Mouse (Mus musculus) layer of hippocampus, adult 9-11 months (tissue): ENCODE measurements around the gene Aldh5a1.

ENCODE experiments used
- DNase-seq: peaks from one replicate; pipeline ENCODE4 v3.0.0; 2022

Aldh5a1 gene

GRCm38 (mm10) chr13:24930591-24930990 lies 6.9 kb downstream of the Aldh5a1 start:
- DNase-seq, result no peak

GRCm38 (mm10) chr13:24923991-24924390 lies 13.5 kb downstream of the Aldh5a1 start:
- no peak for DNase-seq

- DNase-seq, result no peak
These were observed 16.2 kb downstream of the Aldh5a1 start for GRCm38 (mm10) chr13:24921281-24921680.

GRCm38 (mm10) chr13:24920333-24920977 lies 17.0 kb downstream of the Aldh5a1 start:
- peak; percentile 29 for DNase-seq

GRCm38 (mm10) chr13:24915831-24916230 lies 21.6 kb downstream of the Aldh5a1 start:
- DNase-seq, result no peak

GRCm38 (mm10) chr13:24914915-24915314 lies 22.5 kb downstream of the Aldh5a1 start:
- DNase-seq, result no peak

- no peak for DNase-seq
These were observed 23.9 kb downstream of the Aldh5a1 start for GRCm38 (mm10) chr13:24913576-24913975.

GRCm38 (mm10) chr13:24909112-24909511 lies 28.3 kb downstream of the Aldh5a1 start:
- DNase-seq, result no peak

- no peak for DNase-seq
These were observed 30.5 kb downstream of the Aldh5a1 start for GRCm38 (mm10) chr13:24906831-24907570.

- DNase-seq, result no peak
These were observed 32.0 kb downstream of the Aldh5a1 start for GRCm38 (mm10) chr13:24905422-24905821.

GRCm38 (mm10) chr13:24903412-24903811 lies 34.0 kb downstream of the Aldh5a1 start:
- DNase-seq, result no peak

GRCm38 (mm10) chr13:24901916-24902315 lies 35.5 kb downstream of the Aldh5a1 start:
- DNase-seq, result no peak

- no peak for DNase-seq
These were observed 43.6 kb downstream of the Aldh5a1 start for GRCm38 (mm10) chr13:24893880-24894279.

- DNase-seq, result no peak
These were observed 44.9 kb downstream of the Aldh5a1 start for GRCm38 (mm10) chr13:24892516-24892915.

GRCm38 (mm10) chr13:24889554-24889953 lies 47.9 kb downstream of the Aldh5a1 start:
- DNase-seq, result no peak

GRCm38 (mm10) chr13:24882411-24882810 lies 55.0 kb downstream of the Aldh5a1 start:
- DNase-seq, result no peak

GRCm38 (mm10) chr13:24880704-24881103 lies 56.8 kb downstream of the Aldh5a1 start:
- no peak for DNase-seq

- no peak for DNase-seq
These were observed 57.3 kb downstream of the Aldh5a1 start for GRCm38 (mm10) chr13:24880208-24880607.

- no peak for DNase-seq
These were observed 58.0 kb downstream of the Aldh5a1 start for GRCm38 (mm10) chr13:24879359-24880040.

GRCm38 (mm10) chr13:24868233-24868632 lies 69.2 kb downstream of the Aldh5a1 start:
- DNase-seq, result no peak

- no peak for DNase-seq
These were observed 69.7 kb downstream of the Aldh5a1 start for GRCm38 (mm10) chr13:24867789-24868188.

GRCm38 (mm10) chr13:24866430-24867402 lies 70.7 kb downstream of the Aldh5a1 start:
- DNase-seq, result no peak

- peak; percentile 17 for DNase-seq
These were observed 74.9 kb downstream of the Aldh5a1 start for GRCm38 (mm10) chr13:24862520-24862919.
